Mouse (Mus musculus) myocyte (in vitro differentiated cells): Measurements from ENCODE around the gene Tex11. TPM values are rescaled to one million over a fixed set of nuclear protein-coding genes. Genes with fewer than 3 reads are reported as not detected.
A peak's percentile ranks its signal among the peaks of the same experiment; 100 is the strongest.
"Not testable (repeated sequence)": the region's sequence is repeated elsewhere in the genome, so short reads cannot be mapped to it uniquely, and the experiment has no call there.

Source experiments
- H3K27me3 ChIP-seq: one replicate; pipeline ENCODE4 v1.6.1; 2011; ENCODE audit not compliant: control insufficient read depth, insufficient read depth, insufficient read length
- H3K36me3 ChIP-seq: one replicate; pipeline ENCODE4 v1.6.1; 2011; ENCODE audit not compliant: control insufficient read depth, insufficient read depth
- H3K4me2 ChIP-seq: one replicate; pipeline ENCODE4 v1.6.1; 2011; ENCODE audit warnings: low read depth, control low read depth
- H3K4me3 ChIP-seq: one replicate; pipeline ENCODE4 v1.5.1; 2011; ENCODE audit warnings: mild to moderate bottlenecking, control low read depth, moderate library complexity
- H3K79me2 ChIP-seq: one replicate; pipeline ENCODE4 v1.6.1; 2011; ENCODE audit not compliant: control insufficient read depth, insufficient read depth
- H3ac ChIP-seq: one replicate; pipeline ENCODE4 v1.6.1; 2011; ENCODE audit not compliant: control insufficient read depth, insufficient read length
- CEBPB ChIP-seq: IDR thresholded peaks from 2 replicates; pipeline ENCODE4 v1.6.1; 2011; ENCODE audit warnings: mild to moderate bottlenecking, moderate library complexity; ENCODE audit not compliant: poor library complexity, insufficient read depth, severe bottlenecking
- E2F4 ChIP-seq: IDR thresholded peaks from one replicate; pipeline ENCODE4 v1.6.1; 2011; ENCODE audit warnings: mild to moderate bottlenecking, control low read depth, moderate library complexity; ENCODE audit not compliant: insufficient read depth
- MAX ChIP-seq: IDR thresholded peaks from one replicate; pipeline ENCODE4 v1.6.1; 2011; ENCODE audit warnings: low read depth, mild to moderate bottlenecking, control low read depth
- MYOD1 ChIP-seq, 3 experiments: IDR thresholded peaks; one replicate each; pipeline ENCODE4 v1.6.1; 2011; ENCODE audit warnings: control low read depth in 2 of 3, low read depth in 2 of 3, mild to moderate bottlenecking in 2 of 3, moderate library complexity in 1 of 3; ENCODE audit not compliant: insufficient read length in 2 of 3, control insufficient read depth in 1 of 3
- MYOG ChIP-seq, 3 experiments: IDR thresholded peaks; one replicate each; pipeline ENCODE4 v1.6.1; 2011; ENCODE audit warnings: control low read depth in 2 of 3, low read depth in 2 of 3, mild to moderate bottlenecking in 2 of 3; ENCODE audit not compliant: insufficient read length in 2 of 3, control insufficient read depth in 1 of 3, insufficient read depth in 1 of 3
- POLR2A ChIP-seq: IDR thresholded peaks from one replicate; pipeline ENCODE4 v1.6.1; 2011; ENCODE audit warnings: low read depth, mild to moderate bottlenecking, control low read depth, moderate library complexity; ENCODE audit not compliant: insufficient read length
- POLR2AphosphoS2 ChIP-seq: IDR thresholded peaks from one replicate; pipeline ENCODE4 v1.6.1; 2011; ENCODE audit warnings: low read depth, control low read depth; ENCODE audit not compliant: insufficient read length
- REST ChIP-seq: IDR thresholded peaks from one replicate; pipeline ENCODE4 v1.6.1; 2011; ENCODE audit warnings: mild to moderate bottlenecking, control low read depth, moderate library complexity; ENCODE audit not compliant: insufficient read depth, insufficient read length
- SRF ChIP-seq: IDR thresholded peaks from one replicate; pipeline ENCODE4 v1.6.1; 2011; ENCODE audit warnings: low read depth; ENCODE audit not compliant: control insufficient read depth, insufficient read length
- TCF12 ChIP-seq: IDR thresholded peaks from one replicate; pipeline ENCODE4 v1.6.1; 2011; ENCODE audit warnings: mild to moderate bottlenecking, control low read depth; ENCODE audit not compliant: poor library complexity, insufficient read depth, severe bottlenecking
- TCF3 ChIP-seq: IDR thresholded peaks from one replicate; pipeline ENCODE4 v1.6.1; 2011; ENCODE audit warnings: low read depth, control low read depth; ENCODE audit not compliant: insufficient read length
- USF1 ChIP-seq: IDR thresholded peaks from one replicate; pipeline ENCODE4 v1.6.1; 2011; ENCODE audit warnings: low read depth, mild to moderate bottlenecking, control low read depth, moderate library complexity
- polyA plus RNA-seq: library from polyadenylated mRNA; unstranded; fragments of >200 nt; fragmentation: generic; extraction: Trizol; gene quantifications from one replicate; pipeline ENCODE4 v1.2.1, GENCODE M21; 2012; ENCODE audit warnings: missing spikeins

Gene Tex11
- not detected for polyA plus RNA-seq

GRCm38 (mm10) chrX:101059541-101059940 is at the start of gene Tex11:
Tex11 (minus strand) TSS chrX:101059667.
- Histone ChIP-seq H3K4me2 (no peak within 1 kb of the TSS), H3K4me3 (no peak within 1 kb of the TSS), H3ac (no peak within 1 kb of the TSS), H3K36me3 (no peaks in the 10 kb centered on the region), H3K27me3 (no peaks in the 10 kb centered on the region), H3K79me2 (no peaks in the 10 kb centered on the region)
- TF ChIP-seq REST (no peak), USF1 (no peak), E2F4 (no peak), MYOD1 (IDR thresholded peaks at IDR 0.05; ENCODE audit: control insufficient read depth in 1 of 3, insufficient read length in 2 of 3, low read depth in 2 of 3) (no peak), SRF (no peak), TCF12 (no peak), CEBPB (no peak), POLR2AphosphoS2 (no peak), TCF3 (no peak), MAX (no peak), POLR2A (no peak), MYOG (IDR thresholded peaks at IDR 0.05; ENCODE audit: control insufficient read depth in 1 of 3, insufficient read depth in 1 of 3, insufficient read length in 2 of 3, low read depth in 2 of 3) (no peak)

GRCm38 (mm10) chrX:101085920-101086319 is 26.5 kb upstream of the Tex11 start, which contains the start of gene Slc7a3:
Slc7a3 (minus strand) TSS chrX:101086020.
- H3K36me3 ChIP-seq = no peaks in the 10 kb centered on the region
- no peaks in the 10 kb centered on the region for H3K27me3 ChIP-seq
- no peaks in the 10 kb centered on the region for H3K79me2 ChIP-seq
- H3ac ChIP-seq = no peak within 1 kb of the TSS
- TF ChIP-seq CEBPB (no peak), MAX (no peak), SRF (no peak), USF1 (no peak), TCF3 (no peak), MYOG (IDR thresholded peaks at IDR 0.05; ENCODE audit: control insufficient read depth in 1 of 3, insufficient read depth in 1 of 3, insufficient read length in 2 of 3, low read depth in 2 of 3) (no peak), E2F4 (no peak), REST (no peak), MYOD1 (IDR thresholded peaks at IDR 0.05; ENCODE audit: control insufficient read depth in 1 of 3, insufficient read length in 2 of 3, low read depth in 2 of 3) (no peak), TCF12 (no peak), POLR2A (no peak)
- peak within 1 kb of the TSS; percentile 17 for H3K4me3 ChIP-seq
- no peak within 1 kb of the TSS for H3K4me2 ChIP-seq

DNA sequence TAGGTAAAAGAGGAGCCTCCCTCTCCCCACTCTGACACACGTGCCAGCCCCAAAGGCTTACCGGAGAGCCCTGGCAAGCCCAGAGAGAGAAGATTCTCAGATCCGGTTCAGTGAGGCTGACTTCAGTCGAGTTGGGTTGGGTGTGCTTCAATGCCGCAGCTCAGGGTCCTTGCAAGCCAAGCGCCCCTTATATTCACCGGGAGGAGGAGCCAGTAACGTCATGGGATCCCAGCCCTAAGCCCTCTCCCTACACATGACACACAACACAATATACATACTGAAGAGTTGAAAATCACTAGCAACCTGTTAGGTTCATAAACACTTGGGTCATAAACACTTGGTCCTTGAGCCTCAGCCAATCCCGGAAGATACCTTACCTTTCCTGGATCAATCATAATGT is 25.7 kb upstream of the Tex11 start:
- peak overlapping the region; percentile 17 for H3K4me3 ChIP-seq

GRCm38 (mm10) chrX:101084192-101084591 is 24.7 kb upstream of the Tex11 start:
- H3ac ChIP-seq = no peak overlapping the region
- no peaks in the 10 kb centered on the region for H3K27me3 ChIP-seq
- H3K36me3 ChIP-seq = no peaks in the 10 kb centered on the region
- H3K79me2 ChIP-seq = no peaks in the 10 kb centered on the region
- no peak for TF ChIP-seq TCF3
- no peak for TF ChIP-seq TCF12
- TF ChIP-seq E2F4 = no peak
- no peak for TF ChIP-seq POLR2AphosphoS2
- TF ChIP-seq MYOG (IDR thresholded peaks at IDR 0.05; ENCODE audit: control insufficient read depth in 1 of 3, insufficient read depth in 1 of 3, insufficient read length in 2 of 3, low read depth in 2 of 3) = no peak
- TF ChIP-seq REST = no peak
- TF ChIP-seq MYOD1 (IDR thresholded peaks at IDR 0.05; ENCODE audit: control insufficient read depth in 1 of 3, insufficient read length in 2 of 3, low read depth in 2 of 3) = no peak
- TF ChIP-seq MAX = no peak
- TF ChIP-seq SRF = no peak
- no peak for TF ChIP-seq USF1
- TF ChIP-seq POLR2A = no peak
- TF ChIP-seq CEBPB = no peak
- H3K4me2 ChIP-seq = no peak overlapping the region
- peak overlapping the region; percentile 17 for H3K4me3 ChIP-seq

More for the DNA sequence above, 25.7 kb upstream of the Tex11 start:
- not testable (repeated sequence) for H3K36me3 ChIP-seq, H3K27me3 ChIP-seq, H3ac ChIP-seq, H3K4me2 ChIP-seq, H3K79me2 ChIP-seq

GRCm38 (mm10) chrX:101065245-101065644 is 5.8 kb upstream of the Tex11 start:
- TF ChIP-seq TCF3 = no peak
- TF ChIP-seq POLR2A = no peak
- TF ChIP-seq USF1 = no peak
- no peak for TF ChIP-seq CEBPB
- TF ChIP-seq E2F4 = no peak
- TF ChIP-seq MYOG (IDR thresholded peaks at IDR 0.05; ENCODE audit: control insufficient read depth in 1 of 3, insufficient read depth in 1 of 3, insufficient read length in 2 of 3, low read depth in 2 of 3) = no peak
- no peak for TF ChIP-seq POLR2AphosphoS2
- TF ChIP-seq MYOD1 (IDR thresholded peaks at IDR 0.05; ENCODE audit: control insufficient read depth in 1 of 3, insufficient read length in 2 of 3, low read depth in 2 of 3) = no peak
- no peak for TF ChIP-seq REST
- no peak for TF ChIP-seq MAX
- TF ChIP-seq SRF = no peak
- no peak for TF ChIP-seq TCF12
- no peak overlapping the region for H3K4me2 ChIP-seq
- no peak overlapping the region for H3ac ChIP-seq
- no peaks in the 10 kb centered on the region for H3K79me2 ChIP-seq
- no peaks in the 10 kb centered on the region for H3K27me3 ChIP-seq
- no peak overlapping the region for H3K4me3 ChIP-seq
- H3K36me3 ChIP-seq = no peaks in the 10 kb centered on the region
